Mouse (Mus musculus) megakaryocyte, embryonic 14.5 days (primary cell): Measurements from ENCODE around the gene Med11. TPM values are rescaled to one million over a fixed set of nuclear protein-coding genes. Genes with fewer than 3 reads are reported as not detected.
"Not testable (repeated sequence)": the region's sequence is repeated elsewhere in the genome, so short reads cannot be mapped to it uniquely, and the experiment has no call there.

Experiments used
- H3K27me3 ChIP-seq: replicated peaks from 2 replicates; pipeline ENCODE3; 2012; ENCODE audit warnings: inconsistent platforms
- H3K36me3 ChIP-seq: replicated peaks from 2 replicates; pipeline ENCODE3; 2012; ENCODE audit warnings: low read length, inconsistent platforms, mixed read lengths
- H3K4me1 ChIP-seq: 2 replicates; pipeline ENCODE4 v1.6.1; 2012; ENCODE audit warnings: inconsistent platforms
- H3K4me3 ChIP-seq: replicated peaks from 2 replicates; pipeline ENCODE3; 2012; ENCODE audit warnings: moderate library complexity, mild to moderate bottlenecking, inconsistent platforms
- H3K9me3 ChIP-seq: 2 replicates; pipeline ENCODE4 v1.6.1; 2012; ENCODE audit warnings: inconsistent platforms
- FLI1 ChIP-seq: IDR thresholded peaks from 2 replicates; pipeline ENCODE4 v1.6.1; 2012; ENCODE audit warnings: low read length, inconsistent platforms, mixed read lengths
- GATA1 ChIP-seq: IDR thresholded peaks from 3 replicates; pipeline ENCODE4 v1.6.1; 2012; ENCODE audit warnings: mixed read lengths, low read length, inconsistent platforms, borderline replicate concordance
- polyA plus RNA-seq: library from polyadenylated mRNA; stranded (reverse); fragments of >175 nt; gene quantifications from 2 replicates; pipeline ENCODE4 v1.2.3, GENCODE M21; 2012; ENCODE audit warnings: low replicate concordance; ENCODE audit not compliant: insufficient read depth

Gene Med11
- polyA plus RNA-seq, 1 experiment, result 47.7 TPM

- peaks cover 50% of the 10 kb centered on the region for H3K4me1 ChIP-seq
- H3K36me3 ChIP-seq, result no peaks in the 10 kb centered on the region
- TF ChIP-seq FLI1, result no peak
- no peak for TF ChIP-seq GATA1
- no peaks in the 10 kb centered on the region; the same call in 1 of the 2 replicates for H3K9me3 ChIP-seq
- H3K27me3 ChIP-seq, result peaks cover 47% of the 10 kb centered on the region
- H3K4me3 ChIP-seq, result no peak overlapping the region
Measured at GRCm38 (mm10) chr11:70467902-70468619, 16.3 kb downstream of the Med11 start.

GRCm38 (mm10) chr11:70469764-70470163, 18.0 kb downstream of the Med11 start:
- Histone ChIP-seq H3K36me3 (no peaks in the 10 kb centered on the region), H3K9me3 (no peaks in the 10 kb centered on the region; the same call in 1 of the 2 replicates), H3K4me3 (no peak overlapping the region), H3K27me3 (peaks cover 31% of the 10 kb centered on the region), H3K4me1 (peaks cover 49% of the 10 kb centered on the region)
- TF ChIP-seq FLI1 (no peak), GATA1 (no peak)

GRCm38 (mm10) chr11:70472716-70473115, 21.0 kb downstream of the Med11 start:
- H3K4me1 ChIP-seq, result peaks cover 42% of the 10 kb centered on the region
- H3K4me3 ChIP-seq, result no peak overlapping the region
- no peaks in the 10 kb centered on the region for H3K36me3 ChIP-seq
- H3K9me3 ChIP-seq, result no peaks in the 10 kb centered on the region
- TF ChIP-seq FLI1 (no peak), GATA1 (no peak)
- H3K27me3 ChIP-seq, result peaks cover 20% of the 10 kb centered on the region

- H3K9me3 ChIP-seq, H3K4me3 ChIP-seq, H3K36me3 ChIP-seq: not testable (repeated sequence)
- H3K27me3 ChIP-seq, result peaks cover 23% of the 10 kb centered on the region
- H3K4me1 ChIP-seq, result peaks cover 36% of the 10 kb centered on the region
Measured at GRCm38 (mm10) chr11:70473291-70473690, 21.6 kb downstream of the Med11 start.

- Histone ChIP-seq H3K9me3 (no peaks in the 10 kb centered on the region), H3K4me1 (peaks cover 29% of the 10 kb centered on the region), H3K27me3 (peaks cover 27% of the 10 kb centered on the region), H3K4me3 (no peak overlapping the region), H3K36me3 (no peaks in the 10 kb centered on the region)
- TF ChIP-seq GATA1 (no peak), FLI1 (no peak)
Measured at GRCm38 (mm10) chr11:70474872-70475534, 23.3 kb downstream of the Med11 start.

GRCm38 (mm10) chr11:70485498-70485897, 33.8 kb downstream of the Med11 start:
- Histone ChIP-seq H3K36me3 (no peaks in the 10 kb centered on the region), H3K27me3 (peaks cover 7% of the 10 kb centered on the region), H3K4me1 (peaks cover 43% of the 10 kb centered on the region), H3K4me3 (no peak overlapping the region), H3K9me3 (no peaks in the 10 kb centered on the region)
- no peak for TF ChIP-seq FLI1
- TF ChIP-seq GATA1, result no peak

- Histone ChIP-seq H3K9me3 (peaks cover 6% of the 10 kb centered on the region), H3K4me1 (peaks cover 27% of the 10 kb centered on the region), H3K4me3 (no peak overlapping the region), H3K27me3 (peaks cover 11% of the 10 kb centered on the region), H3K36me3 (no peaks in the 10 kb centered on the region)
- TF ChIP-seq FLI1 (no peak), GATA1 (no peak)
Measured at GRCm38 (mm10) chr11:70487816-70488215, 36.1 kb downstream of the Med11 start.

- H3K4me3 ChIP-seq, result no peak overlapping the region
- H3K36me3 ChIP-seq, result no peaks in the 10 kb centered on the region
- H3K4me1 ChIP-seq, result peaks cover 19% of the 10 kb centered on the region
- peaks cover 6% of the 10 kb centered on the region for H3K9me3 ChIP-seq
- peaks cover 11% of the 10 kb centered on the region for H3K27me3 ChIP-seq
- no peak for TF ChIP-seq GATA1
- no peak for TF ChIP-seq FLI1
Measured at GRCm38 (mm10) chr11:70489138-70489537, 37.4 kb downstream of the Med11 start.

- H3K9me3 ChIP-seq, result peaks cover 6% of the 10 kb centered on the region
- peaks cover 11% of the 10 kb centered on the region for H3K27me3 ChIP-seq
- no peak overlapping the region for H3K4me3 ChIP-seq
- TF ChIP-seq FLI1 (no peak), GATA1 (no peak)
- H3K4me1 ChIP-seq, result peaks cover 19% of the 10 kb centered on the region
- H3K36me3 ChIP-seq, result no peaks in the 10 kb centered on the region
Measured at GRCm38 (mm10) chr11:70489684-70490083, 38.0 kb downstream of the Med11 start.

GRCm38 (mm10) chr11:70499566-70500475, 48.1 kb downstream of the Med11 start:
- Histone ChIP-seq H3K27me3 (peaks cover 15% of the 10 kb centered on the region), H3K36me3 (no peaks in the 10 kb centered on the region), H3K4me1 (peaks cover 10% of the 10 kb centered on the region; the same call in 1 of the 2 replicates), H3K9me3 (no peaks in the 10 kb centered on the region), H3K4me3 (no peak overlapping the region)
- no peak for TF ChIP-seq GATA1
- no peak for TF ChIP-seq FLI1
